Mouse (Mus musculus) thymus, postnatal 4 days (tissue): ENCODE results near the gene Gm10230.
"Not testable (repeated sequence)": the region's sequence is repeated elsewhere in the genome, so short reads cannot be mapped to it uniquely, and the experiment has no call there.

ENCODE experiments used
- DNase-seq: peaks from one replicate; pipeline ENCODE4 v3.0.0; 2021

Gene Gm10230

GRCm38 (mm10) chrX:27494782-27495181 is at the start of gene Gm10230:
Gm10230 (minus strand) TSS chrX:27494882.
- DNase-seq = not testable (repeated sequence)
